Mouse (Mus musculus) CH12.LX (cell line): ENCODE data around the gene Ifng. TPM values are rescaled to one million over a fixed set of nuclear protein-coding genes. Genes with fewer than 3 reads are reported as not detected.

ENCODE experiments used
- DNase-seq: peaks from one replicate; pipeline ENCODE4 v3.0.0-alpha.2; 2013; ENCODE audit errors: extremely low read depth
- H3K27ac ChIP-seq: 2 replicates; pipeline ENCODE4 v1.5.1; 2012; ENCODE audit warnings: low read depth, mild to moderate bottlenecking, control low read depth, moderate library complexity; ENCODE audit not compliant: insufficient read depth
- H3K27me3 ChIP-seq: replicated peaks from 2 replicates; pipeline ENCODE3; 2012; ENCODE audit warnings: inconsistent platforms
- H3K36me3 ChIP-seq, 2 experiments: replicated peaks in 1 of 2; 2 replicates each; pipeline versions ENCODE3 to v1.6.1; 2012; ENCODE audit warnings: inconsistent platforms in 1 of 2, low read length in 1 of 2, mild to moderate bottlenecking in 1 of 2, mixed read lengths in 1 of 2, moderate library complexity in 1 of 2; ENCODE audit not compliant: control insufficient read depth in 1 of 2, insufficient read depth in 1 of 2
- H3K4me1 ChIP-seq, 2 experiments: 2 replicates each; pipeline ENCODE4 v1.6.1; 2012; ENCODE audit warnings: inconsistent platforms in 1 of 2, moderate library complexity in 1 of 2; ENCODE audit not compliant: insufficient read depth in 2 of 2, control insufficient read depth in 1 of 2
- H3K4me2 ChIP-seq: 2 replicates; pipeline ENCODE4 v1.6.1; 2012; ENCODE audit warnings: low read depth, mild to moderate bottlenecking, control low read depth; ENCODE audit not compliant: poor library complexity, insufficient read depth, severe bottlenecking
- H3K4me3 ChIP-seq, 3 experiments: fragments of 150-350 bp in 1 of 3; sonication (generic) in 1 of 3; replicated peaks in 1 of 3; 2 replicates each; pipeline versions ENCODE3 to v1.5.1; 2011 to 2012; ENCODE audit warnings: low read depth in 2 of 3, low read length in 2 of 3, mild to moderate bottlenecking in 2 of 3, moderate library complexity in 2 of 3, control low read depth in 1 of 3, improper control_type of control experiment in 1 of 3, inconsistent platforms in 1 of 3, mixed read lengths in 1 of 3; ENCODE audit not compliant: poor library complexity in 1 of 3
- H3K79me2 ChIP-seq: replicated peaks from 2 replicates; pipeline ENCODE4 v1.6.1; 2012; ENCODE audit warnings: mild to moderate bottlenecking, moderate library complexity; ENCODE audit not compliant: control insufficient read depth, poor library complexity, insufficient read depth, severe bottlenecking; ENCODE audit errors: extremely low read depth
- H3K9ac ChIP-seq: 2 replicates; pipeline ENCODE4 v1.6.1; 2012; ENCODE audit warnings: low read depth, mild to moderate bottlenecking, control low read depth, moderate library complexity; ENCODE audit not compliant: insufficient read depth
- H3K9me3 ChIP-seq: replicated peaks from 2 replicates; pipeline ENCODE3; 2012; ENCODE audit warnings: low read length, inconsistent platforms, mixed read lengths
- BHLHE40 ChIP-seq: IDR thresholded peaks from 2 replicates; pipeline ENCODE4 v1.6.1; 2011; ENCODE audit warnings: mild to moderate bottlenecking, low read depth, low read length, improper control_type of control experiment
- CHD1 ChIP-seq: IDR thresholded peaks from 2 replicates; pipeline ENCODE4 v1.6.1; 2012; ENCODE audit warnings: low read depth, low read length, improper control_type of control experiment, inconsistent platforms
- CTCF ChIP-seq, 2 experiments: IDR thresholded peaks in 1 of 2; conservative IDR thresholded peaks in 1 of 2; 2 replicates each; pipeline ENCODE4 v1.5.1; 2011 to 2012; ENCODE audit warnings: low read depth in 2 of 2, low read length in 2 of 2, improper control_type of control experiment in 1 of 2, inconsistent platforms in 1 of 2, mild to moderate bottlenecking in 1 of 2, moderate library complexity in 1 of 2
- E2F4 ChIP-seq: IDR thresholded peaks from 2 replicates; pipeline ENCODE4 v1.6.1; 2011; ENCODE audit warnings: low read depth, low read length, improper control_type of control experiment; ENCODE audit not compliant: insufficient replicate concordance
- EP300 ChIP-seq: IDR thresholded peaks from 2 replicates; pipeline ENCODE4 v1.6.1; 2011; ENCODE audit warnings: low read length, improper control_type of control experiment
- ETS1 ChIP-seq: conservative IDR thresholded peaks from 2 replicates; pipeline ENCODE4 v1.6.1; 2012; ENCODE audit warnings: low read depth, mild to moderate bottlenecking, inconsistent platforms, low read length, improper control_type of control experiment, moderate library complexity
- GABPA ChIP-seq: IDR thresholded peaks from 2 replicates; pipeline ENCODE4 v1.6.1; 2012; ENCODE audit warnings: low read depth, low read length, improper control_type of control experiment, inconsistent platforms; ENCODE audit not compliant: insufficient replicate concordance
- HCFC1 ChIP-seq: IDR thresholded peaks from 2 replicates; pipeline ENCODE4 v1.6.1; 2012; ENCODE audit warnings: low read depth, mild to moderate bottlenecking, inconsistent platforms, low read length, improper control_type of control experiment
- IRF4 ChIP-seq: IDR thresholded peaks from 2 replicates; pipeline ENCODE4 v1.6.1; 2014; ENCODE audit warnings: low read depth, mild to moderate bottlenecking, inconsistent platforms, low read length, improper control_type of control experiment
- KAT2A ChIP-seq: IDR thresholded peaks from 2 replicates; pipeline ENCODE4 v1.6.1; 2012; ENCODE audit warnings: low read length, improper control_type of control experiment, inconsistent platforms; ENCODE audit not compliant: insufficient replicate concordance
- MAFK ChIP-seq: IDR thresholded peaks from 2 replicates; pipeline ENCODE4 v1.6.1; 2011; ENCODE audit warnings: low read length, improper control_type of control experiment; ENCODE audit not compliant: insufficient replicate concordance
- MAX ChIP-seq: IDR thresholded peaks from 2 replicates; pipeline ENCODE4 v1.6.1; 2011; ENCODE audit warnings: low read length, improper control_type of control experiment
- MAZ ChIP-seq: IDR thresholded peaks from 2 replicates; pipeline ENCODE4 v1.6.1; 2012; ENCODE audit warnings: low read depth, mild to moderate bottlenecking, inconsistent platforms, low read length, improper control_type of control experiment, moderate library complexity
- NELFE ChIP-seq: IDR thresholded peaks from 2 replicates; pipeline ENCODE4 v1.6.1; 2011; ENCODE audit warnings: low read depth, low read length, improper control_type of control experiment
- NRF1 ChIP-seq: IDR thresholded peaks from 2 replicates; pipeline ENCODE4 v1.6.1; 2014; ENCODE audit warnings: low read depth, mild to moderate bottlenecking, inconsistent platforms, low read length, improper control_type of control experiment, moderate library complexity
- PAX5 ChIP-seq: IDR thresholded peaks from 2 replicates; pipeline ENCODE4 v1.6.1; 2012; ENCODE audit warnings: low read length, inconsistent platforms, mixed read lengths
- RAD21 ChIP-seq: IDR thresholded peaks from 2 replicates; pipeline ENCODE4 v1.6.1; 2011; ENCODE audit warnings: low read depth, mild to moderate bottlenecking, low read length, improper control_type of control experiment, moderate library complexity
- SMC3 ChIP-seq: IDR thresholded peaks from 2 replicates; pipeline ENCODE4 v1.6.1; 2011; ENCODE audit warnings: low read depth, low read length, improper control_type of control experiment
- TBP ChIP-seq: conservative IDR thresholded peaks from 2 replicates; pipeline ENCODE4 v1.6.1; 2011; ENCODE audit warnings: low read depth, low read length, improper control_type of control experiment
- TCF12 ChIP-seq: IDR thresholded peaks from 2 replicates; pipeline ENCODE4 v1.6.1; 2014; ENCODE audit warnings: low read depth, mild to moderate bottlenecking, inconsistent platforms, low read length, improper control_type of control experiment
- UBTF ChIP-seq: IDR thresholded peaks from 2 replicates; pipeline ENCODE4 v1.6.1; 2012; ENCODE audit warnings: low read depth, mild to moderate bottlenecking, inconsistent platforms, low read length, improper control_type of control experiment, moderate library complexity
- USF1 ChIP-seq: IDR thresholded peaks from 2 replicates; pipeline ENCODE4 v1.6.1; 2014; ENCODE audit warnings: low read depth, mild to moderate bottlenecking, inconsistent platforms, low read length, improper control_type of control experiment
- USF2 ChIP-seq: conservative IDR thresholded peaks from 2 replicates; pipeline ENCODE4 v1.6.1; 2011; ENCODE audit warnings: low read depth, low read length, improper control_type of control experiment
- ZKSCAN1 ChIP-seq: IDR thresholded peaks from 2 replicates; pipeline ENCODE4 v1.6.1; 2012; ENCODE audit warnings: low read depth, inconsistent platforms, low read length, improper control_type of control experiment, borderline replicate concordance
- ZMIZ1 ChIP-seq: IDR thresholded peaks from 2 replicates; pipeline ENCODE4 v1.6.1; 2012; ENCODE audit warnings: low read depth, mild to moderate bottlenecking, inconsistent platforms, low read length, improper control_type of control experiment
- ZNF384 ChIP-seq: IDR thresholded peaks from 2 replicates; pipeline ENCODE4 v1.6.1; 2012; ENCODE audit warnings: low read depth, low read length, improper control_type of control experiment, inconsistent platforms
- dilution Hi-C: fragments of 300-500 bp; cut with MboI; formaldehyde crosslinking; loops from 2 replicates; pipeline ENCODE4 v1.14.3; 2020; ENCODE audit warnings: low sequenced_read_pairs; ENCODE audit not compliant: extremely low pct_unique_long_range_greater_than_20kb, extremely low pct_ligation_motif_present
- in situ Hi-C: fragments of 300-500 bp; cut with MboI; formaldehyde crosslinking; loops from 3 replicates; pipeline ENCODE4 v1.14.3; 2019; ENCODE audit warnings: low sequenced_read_pairs, low pct_ligation_motif_present, low pct_unique_long_range_greater_than_20kb, mixed read lengths
- polyA plus RNA-seq: library from polyadenylated mRNA; unstranded; fragments of >175 nt; gene quantifications from 2 replicates; pipeline ENCODE4 v1.2.1, GENCODE M21; 2012; ENCODE audit warnings: low read depth; ENCODE audit not compliant: insufficient read length
- total RNA-seq, 2 experiments: library from RNA; depleted of rRNA; stranded (reverse); fragments of 300-350 nt in 1 of 2; fragments of >200 nt in 1 of 2; gene quantifications; 2 replicates each; pipeline ENCODE4 v1.2.3; 2012 to 2014

Ifng gene
- total and polyA plus RNA-seq, 3 experiments = not detected

- H3K36me3 ChIP-seq = no peaks in the 10 kb centered on the region
- H3K9ac ChIP-seq = no peak overlapping the region
- no peak overlapping the region for H3K27ac ChIP-seq
- dilution Hi-C loops = no loop called here
- no peak overlapping the region for H3K4me2 ChIP-seq
- H3K79me2 ChIP-seq = no peaks in the 10 kb centered on the region
- H3K4me1 ChIP-seq = peaks cover 0 to 12% of the 10 kb centered on the region in 2 experiments; a peak in 2 of 4 replicates
- no peaks in the 10 kb centered on the region for H3K27me3 ChIP-seq
- in situ Hi-C loops = no loop called here
- H3K4me3 ChIP-seq = no peak overlapping the region
- TF ChIP-seq GABPA = no peak
- TF ChIP-seq TCF12 = no peak
- no peak for TF ChIP-seq MAFK
- no peak for TF ChIP-seq ETS1
- TF ChIP-seq HCFC1 = no peak
- TF ChIP-seq PAX5 = no peak
- no peak for TF ChIP-seq CHD1
- TF ChIP-seq ZKSCAN1 = no peak
- no peak for TF ChIP-seq NRF1
- DNase-seq = peak; percentile 34
- H3K9me3 ChIP-seq = no peaks in the 10 kb centered on the region
Observed at GRCm38 (mm10) chr10:118406463-118407221, 34.2 kb upstream of the Ifng start.

DNA sequence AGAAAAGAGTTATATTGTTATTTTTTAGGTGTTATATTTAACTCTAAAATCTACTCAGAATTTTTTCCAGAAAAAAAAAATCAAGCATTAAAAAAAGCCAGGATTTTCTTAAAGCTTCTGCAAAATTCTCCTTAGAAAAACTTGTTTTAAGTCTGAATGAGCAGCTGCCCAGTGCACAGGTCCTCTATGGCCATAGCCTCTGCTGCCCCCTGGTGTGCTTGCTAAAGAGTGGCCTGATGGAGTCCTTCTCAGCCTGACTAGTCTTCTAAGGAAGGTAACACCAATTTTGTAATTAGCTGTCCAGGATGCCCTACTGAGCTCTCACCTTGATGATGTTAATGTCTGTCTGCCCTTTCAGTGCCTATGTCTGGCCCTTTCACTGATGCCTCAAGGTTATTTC, 29.5 kb upstream of the Ifng start:
- in situ Hi-C loops = no loop called here
- Histone ChIP-seq H3K9me3 (no peaks in the 10 kb centered on the region), H3K27me3 (no peaks in the 10 kb centered on the region), H3K4me3 (no peak overlapping the region), H3K4me2 (no peak overlapping the region), H3K36me3 (no peaks in the 10 kb centered on the region)
- TF ChIP-seq CTCF (conservative IDR thresholded peaks at IDR 0.05 in 1 of 2, IDR thresholded peaks at IDR 0.05 in 1 of 2; ENCODE audit: low read depth in 2 of 2, low read length in 2 of 2) (peak in 1 of 2 experiments; percentile 68; a peak in 3 of 4 replicates), USF2 (no peak), ZNF384 (no peak), PAX5 (no peak), RAD21 (peak; percentile 55), EP300 (no peak), NELFE (no peak), KAT2A (no peak), MAZ (no peak), HCFC1 (no peak), USF1 (no peak), ZMIZ1 (no peak), ETS1 (no peak), TBP (no peak), MAX (no peak), SMC3 (peak; percentile 60), E2F4 (no peak), BHLHE40 (no peak), IRF4 (no peak), UBTF (no peak)
- TF ChIP-seq, all 38 proteins: peak for 3
- no peak overlapping the region for H3K27ac ChIP-seq
- dilution Hi-C loops = no loop called here
- peak; percentile 40 for DNase-seq
- H3K79me2 ChIP-seq = no peaks in the 10 kb centered on the region
- H3K4me1 ChIP-seq = peaks cover 0 to 12% of the 10 kb centered on the region in 2 experiments; a peak in 2 of 4 replicates
- no peak overlapping the region for H3K9ac ChIP-seq
